Mouse (Mus musculus) heart, embryonic 12.5 days (tissue): ENCODE results near the gene Mre11a. TPM values are rescaled to one million over a fixed set of nuclear protein-coding genes. Genes with fewer than 3 reads are reported as not detected.

Source experiments
- ATAC-seq: fragments of 200-750 bp; cut with Nextera tagmentation; 2 replicates; pipeline ENCODE4 v1.8.0; 2017; ENCODE audit warnings: moderate TSS enrichment, moderate library complexity; ENCODE audit not compliant: insufficient number of reproducible peaks, low FRiP score
- H3K27ac ChIP-seq: fragments of 300-500 bp; sonication (generic); 2 replicates; pipeline ENCODE4 v1.5.1; 2016; ENCODE audit warnings: mild to moderate bottlenecking, moderate library complexity; ENCODE audit not compliant: poor library complexity, severe bottlenecking
- H3K27me3 ChIP-seq: fragments of 300-500 bp; sonication (generic); replicated peaks from 2 replicates; pipeline ENCODE4 v1.6.1; 2016; ENCODE audit warnings: mild to moderate bottlenecking, moderate library complexity
- H3K36me3 ChIP-seq: fragments of 300-500 bp; sonication (generic); 2 replicates; pipeline ENCODE4 v1.6.1; 2016; ENCODE audit warnings: mild to moderate bottlenecking, moderate library complexity
- H3K4me1 ChIP-seq: fragments of 300-500 bp; sonication (generic); replicated peaks from 2 replicates; pipeline ENCODE4 v1.6.1; 2016; ENCODE audit warnings: mild to moderate bottlenecking
- H3K4me2 ChIP-seq: fragments of 300-500 bp; sonication (generic); 2 replicates; pipeline ENCODE4 v1.6.1; 2016; ENCODE audit warnings: mild to moderate bottlenecking, moderate library complexity
- H3K4me3 ChIP-seq: fragments of 300-500 bp; sonication (generic); 2 replicates; pipeline ENCODE4 v1.5.1; 2016; ENCODE audit warnings: mild to moderate bottlenecking
- H3K9ac ChIP-seq: fragments of 300-500 bp; sonication (generic); 2 replicates; pipeline ENCODE4 v1.6.1; 2016; ENCODE audit warnings: mild to moderate bottlenecking, moderate library complexity
- H3K9me3 ChIP-seq: fragments of 300-500 bp; sonication (generic); replicated peaks from 2 replicates; pipeline ENCODE4 v1.6.1; 2016; ENCODE audit warnings: mild to moderate bottlenecking, moderate library complexity
- WGBS: fragments of 180-500 bp; shearing (Covaris S2); methylation state at CpG from one replicate; pipeline ENCODE4 v1.1.7; 2016; 5-methylcytosine and 5-hydroxymethylcytosine counted together
- polyA plus RNA-seq: library from polyadenylated mRNA; unstranded; fragments of >200 nt; fragmentation: Nextera tagmentation; extraction: Ambion mirVana; gene quantifications from 2 replicates; pipeline ENCODE4 v1.2.1, GENCODE M21; 2016

The Mre11a gene
- 19.5 and 23.6 TPM in 2 replicates for polyA plus RNA-seq

DNA sequence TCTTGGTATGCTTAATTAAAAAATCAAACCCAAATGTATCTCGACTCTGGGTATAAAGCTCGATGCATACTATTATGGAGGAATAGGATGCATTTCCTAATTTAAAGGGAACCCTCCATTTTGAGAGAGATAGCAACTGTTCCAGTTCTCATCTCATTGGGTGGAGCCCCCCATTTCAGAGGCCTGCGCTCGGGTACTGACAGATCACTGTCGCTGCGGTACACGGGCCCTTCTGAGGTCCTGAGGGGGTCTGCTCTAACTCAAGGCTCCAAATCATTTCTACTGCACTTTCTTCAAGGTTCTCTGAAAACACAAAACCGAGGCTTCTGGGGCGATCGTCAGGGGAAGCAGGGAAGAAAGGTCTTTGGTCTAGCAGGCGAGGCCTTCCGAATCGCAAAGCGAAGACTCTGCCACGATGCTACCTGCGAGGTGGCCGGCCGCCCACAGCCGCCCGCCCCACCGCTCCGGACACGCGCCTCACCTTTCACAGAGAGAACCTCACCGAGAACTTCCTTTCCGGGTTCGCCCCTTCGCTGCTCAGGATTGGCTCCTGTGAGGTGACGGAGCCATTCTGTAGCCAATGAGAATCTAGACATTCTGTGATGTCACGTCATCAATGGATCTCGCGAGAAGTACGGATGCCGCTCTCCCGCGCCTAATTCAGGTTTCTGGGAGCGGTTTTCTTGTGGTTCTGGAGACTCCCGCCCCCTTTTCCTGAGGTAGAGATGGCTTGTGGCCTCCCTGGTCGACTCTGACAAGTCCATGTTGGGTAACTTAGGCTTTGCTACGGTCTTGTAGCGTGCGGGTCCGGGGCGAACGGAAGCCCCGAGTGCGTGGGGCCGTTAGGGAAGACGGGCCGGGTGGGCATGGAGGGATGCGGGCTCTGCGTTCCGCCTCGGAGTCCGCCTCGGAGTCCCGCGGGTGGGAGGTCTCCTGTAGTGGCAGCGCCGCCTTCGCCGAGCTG is at the start of gene Mre11a, which contains the start of gene Ankrd49:
Gene Mre11a, plus strand, starts transcription at position 616 of the 964 bp plus-strand sequence.
Gene Ankrd49, minus strand, starts transcription at position 818 of the 964 bp plus-strand sequence.
- Histone ChIP-seq H3K9ac (peak within 1 kb of the TSS; percentile 91), H3K4me1 (no peaks in the 10 kb centered on the region), H3K4me3 (peak within 1 kb of the TSS; percentile 89), H3K36me3 (peaks cover 37% of the 10 kb centered on the region), H3K27ac (peak within 1 kb of the TSS; percentile 92), H3K27me3 (no peaks in the 10 kb centered on the region), H3K9me3 (no peaks in the 10 kb centered on the region), H3K4me2 (peak within 1 kb of the TSS; percentile 95)
- peak; percentile 99 for ATAC-seq
- WGBS: under 1% methylated on average over 62 of the region's 62 CpGs

DNA sequence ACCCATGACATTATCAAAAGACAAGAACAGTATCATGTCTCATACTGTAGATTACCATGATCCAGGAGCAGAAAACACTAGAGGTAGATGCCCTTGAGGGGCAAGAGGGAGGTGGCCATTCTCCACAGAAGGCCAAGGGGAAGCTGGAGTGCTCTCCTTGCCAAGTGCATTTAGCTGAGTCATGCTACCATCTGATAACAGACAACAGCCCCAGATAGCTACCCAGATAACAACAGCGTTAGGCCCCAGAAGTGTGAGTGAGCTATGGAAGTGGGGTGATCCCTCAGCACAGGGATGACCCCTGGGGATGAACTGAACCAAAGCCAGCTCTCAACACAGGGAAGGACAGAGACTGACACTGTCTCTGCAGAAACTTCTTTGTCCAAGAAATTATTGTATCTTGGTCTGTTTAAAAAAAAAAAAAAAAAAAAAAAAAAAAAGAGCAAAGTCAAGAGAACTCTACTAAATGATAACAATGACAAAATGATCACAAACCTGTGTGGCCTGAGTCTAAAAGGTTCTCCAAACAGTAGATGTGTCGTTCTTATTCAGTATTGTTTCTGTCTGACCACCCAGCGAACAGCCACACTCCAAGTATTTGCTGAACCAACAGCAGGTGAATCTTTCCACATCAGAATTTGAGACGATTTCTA is 44.8 kb upstream of the Mre11a start:
- Histone ChIP-seq H3K4me1 (no peaks in the 10 kb centered on the region), H3K27ac (no peak overlapping the region), H3K27me3 (0 out of 2 replicates have a peak, but pooled peaks cover 5% of the 10 kb centered on the region), H3K4me2 (no peak overlapping the region), H3K36me3 (no peaks in the 10 kb centered on the region), H3K4me3 (no peak overlapping the region), H3K9me3 (no peaks in the 10 kb centered on the region), H3K9ac (no peak overlapping the region)
- ATAC-seq: no peak
- 68% methylated on average over 4 of the region's 4 CpGs for WGBS

DNA sequence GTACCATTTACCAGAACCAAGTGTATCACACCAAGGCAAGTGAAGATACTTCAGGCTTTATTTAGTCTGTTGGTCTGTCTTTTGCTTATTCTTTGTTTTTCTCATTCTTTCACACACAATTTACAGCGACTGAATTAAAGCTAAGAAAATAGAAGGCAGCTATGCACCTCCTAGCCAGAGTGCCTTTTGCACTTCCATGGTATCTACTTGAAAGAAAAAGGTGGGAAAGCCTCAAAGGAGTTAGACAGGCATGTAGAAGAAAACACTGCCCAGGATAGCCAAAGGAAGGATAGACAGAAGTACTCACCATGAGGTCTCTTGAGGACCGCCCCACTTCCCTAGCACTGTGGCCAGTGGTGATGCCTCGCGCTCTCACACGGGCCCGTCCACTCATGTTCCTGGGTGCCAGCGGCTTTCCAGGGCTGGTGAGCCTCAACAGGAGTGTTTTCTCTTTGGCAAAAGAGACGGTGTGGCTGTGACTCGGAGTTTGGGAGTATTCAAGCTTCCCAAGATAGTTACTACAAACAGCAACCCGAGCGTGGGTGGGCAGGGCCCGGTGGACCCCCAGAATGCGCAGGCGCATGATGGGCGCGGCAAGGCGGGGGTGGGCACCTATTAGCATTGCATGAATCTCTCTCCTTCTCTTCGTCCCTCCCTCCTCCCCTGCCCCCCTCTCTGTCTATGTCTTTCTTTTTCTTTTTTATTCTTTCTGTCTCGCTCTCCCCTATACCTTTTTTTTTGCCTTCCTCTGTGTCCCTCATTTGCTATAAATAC is 44.1 kb upstream of the Mre11a start, which contains the start of gene Piwil4:
Gene Piwil4, minus strand, starts transcription at position 583 of the 774 bp plus-strand sequence.
- ATAC-seq: no peak

DNA sequence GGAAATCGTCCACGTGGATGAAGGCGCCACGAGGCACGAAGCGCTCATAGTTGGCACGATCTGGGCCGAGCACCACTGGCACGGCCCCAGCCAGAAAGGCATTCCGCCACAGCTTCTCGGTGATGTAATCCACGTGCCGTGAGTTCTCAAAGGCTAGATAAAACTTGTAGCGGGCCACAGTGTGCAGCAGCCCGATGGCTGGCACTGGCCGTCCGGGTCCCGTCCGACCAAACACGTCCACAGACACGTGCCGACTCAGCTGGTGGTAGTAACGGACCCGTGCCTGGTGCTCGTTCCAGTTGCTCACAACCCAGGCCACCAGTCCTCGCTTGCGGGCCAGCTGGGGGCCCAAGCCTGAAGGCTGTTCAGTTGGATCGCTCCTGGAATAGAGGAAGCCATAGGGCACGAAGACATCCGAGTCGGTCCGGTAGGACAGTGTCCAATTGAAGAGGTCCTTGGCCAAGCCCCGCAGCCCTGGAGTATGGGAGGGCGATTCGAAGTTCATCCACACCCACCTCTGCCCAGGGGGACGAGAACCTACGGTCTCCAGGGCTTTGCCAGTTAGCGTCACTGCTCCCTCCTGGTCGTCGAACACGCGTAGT is 33.5 kb upstream of the Mre11a start:
- Histone ChIP-seq H3K9ac (peak overlapping the region; percentile 70), H3K27me3 (peaks cover 11% of the 10 kb centered on the region), H3K4me1 (peaks cover 13% of the 10 kb centered on the region), H3K4me2 (peak overlapping the region; percentile 96), H3K36me3 (no peaks in the 10 kb centered on the region), H3K9me3 (no peaks in the 10 kb centered on the region), H3K27ac (no peak overlapping the region), H3K4me3 (peak overlapping the region; percentile 64)
- 44% methylated on average over 42 of the region's 42 CpGs for WGBS
- ATAC-seq: peak; percentile 23; the same call in 1 of the 2 replicates

More for the DNA sequence above, 44.1 kb upstream of the Mre11a start, which contains the start of gene Piwil4:
- H3K36me3 ChIP-seq: no peaks in the 10 kb centered on the region
- no peaks in the 10 kb centered on the region for H3K9me3 ChIP-seq
- no peak within 1 kb of the TSS for H3K4me2 ChIP-seq
- no peaks in the 10 kb centered on the region for H3K4me1 ChIP-seq
- H3K4me3 ChIP-seq: no peak within 1 kb of the TSS
- H3K27me3 ChIP-seq: no peaks in the 10 kb centered on the region
- H3K27ac ChIP-seq: no peak within 1 kb of the TSS
- no peak within 1 kb of the TSS for H3K9ac ChIP-seq
- WGBS: 82% methylated on average over 19 of the region's 19 CpGs

DNA sequence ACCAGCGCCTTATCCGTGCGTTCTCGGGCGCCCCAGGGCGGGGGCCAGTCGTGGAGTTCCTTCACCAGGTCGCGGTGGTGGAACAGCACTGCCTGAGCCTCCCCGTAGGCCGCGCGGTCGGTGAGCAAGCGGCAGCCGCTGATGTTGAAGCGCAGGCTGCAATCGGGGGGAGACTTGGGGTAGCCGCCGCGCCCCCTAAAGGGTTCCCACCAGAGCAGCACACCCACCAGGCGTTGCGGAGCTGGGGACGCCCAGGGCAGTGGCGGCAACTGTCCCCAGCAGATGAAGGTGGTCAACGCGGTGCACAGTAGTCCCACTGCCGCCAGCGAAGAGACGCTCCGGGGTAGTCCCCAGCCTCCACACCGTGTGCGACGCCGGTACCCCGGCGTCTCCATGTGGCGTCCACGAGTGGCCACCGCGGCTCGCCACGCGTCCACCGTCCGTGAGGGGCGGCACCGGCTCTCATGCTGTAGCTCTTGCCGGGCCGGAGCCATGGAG is 32.9 kb upstream of the Mre11a start:
- WGBS: under 1% methylated on average over 50 of the region's 50 CpGs
- no peaks in the 10 kb centered on the region for H3K9me3 ChIP-seq
- ATAC-seq: peak; percentile 71
- H3K9ac ChIP-seq: peak overlapping the region; percentile 70
- peak overlapping the region; percentile 64 for H3K4me3 ChIP-seq
- H3K4me1 ChIP-seq: peaks cover 13% of the 10 kb centered on the region
- H3K27ac ChIP-seq: no peak overlapping the region
- H3K27me3 ChIP-seq: peaks cover 11% of the 10 kb centered on the region
- peak overlapping the region; percentile 96 for H3K4me2 ChIP-seq
- no peaks in the 10 kb centered on the region for H3K36me3 ChIP-seq

DNA sequence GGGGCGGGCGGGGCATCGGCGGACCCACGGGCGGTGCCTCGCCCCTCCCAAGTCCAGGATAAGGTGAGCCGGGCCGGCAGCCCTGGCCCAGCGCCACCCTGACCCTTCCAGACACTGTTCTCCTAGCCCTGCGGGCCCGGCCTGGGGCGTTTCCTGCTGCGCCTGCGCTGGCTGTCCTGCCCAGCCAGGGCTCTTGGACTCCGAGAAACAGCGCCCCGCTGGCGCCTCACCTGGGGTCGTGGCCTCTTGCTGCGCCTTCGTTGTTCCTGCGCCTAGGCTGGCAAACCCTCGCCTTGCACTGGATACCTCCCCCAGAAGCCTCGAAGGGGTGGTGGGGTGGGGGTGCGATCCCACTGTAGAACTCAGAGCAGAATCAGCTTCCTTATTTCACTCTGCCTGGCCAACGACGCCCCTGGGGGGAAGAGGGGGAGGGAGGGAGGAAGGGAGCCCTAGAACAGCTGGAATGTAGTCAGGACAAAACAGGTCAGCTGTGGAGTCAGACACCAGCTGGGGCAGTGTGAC is 32.4 kb upstream of the Mre11a start, which contains the start of gene Fut4:
Gene Fut4, minus strand, starts transcription at position 393 of the 522 bp plus-strand sequence.
- peak within 1 kb of the TSS; percentile 64 for H3K4me3 ChIP-seq
- WGBS: under 1% methylated on average over 28 of the region's 28 CpGs
- peak; percentile 74 for ATAC-seq
- H3K36me3 ChIP-seq: no peaks in the 10 kb centered on the region
- H3K4me2 ChIP-seq: peak within 1 kb of the TSS; percentile 96
- peaks cover 11% of the 10 kb centered on the region for H3K27me3 ChIP-seq
- H3K9ac ChIP-seq: peak within 1 kb of the TSS; percentile 70
- H3K27ac ChIP-seq: no peak within 1 kb of the TSS
- no peaks in the 10 kb centered on the region for H3K9me3 ChIP-seq
- H3K4me1 ChIP-seq: peaks cover 13% of the 10 kb centered on the region

DNA sequence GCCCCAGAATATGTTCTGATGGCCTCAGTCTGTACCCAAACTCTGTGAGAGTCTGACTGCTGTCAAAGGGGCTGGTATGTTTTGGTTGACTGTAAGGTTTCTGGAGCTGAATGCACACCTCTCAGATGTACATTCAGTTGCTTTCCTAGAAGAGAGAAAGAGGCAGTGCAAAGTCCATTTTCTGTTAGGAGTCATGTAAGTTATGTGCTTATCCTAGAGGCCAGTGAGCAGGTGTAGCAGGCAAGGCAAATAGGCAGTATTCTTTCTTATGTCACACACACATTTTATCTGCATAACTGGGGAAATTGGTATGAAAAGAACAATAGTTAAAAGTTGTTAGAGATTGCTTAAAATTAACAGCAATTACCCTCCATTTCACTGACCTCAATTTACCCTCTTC is 30.5 kb upstream of the Mre11a start:
- ATAC-seq: no peak
- H3K36me3 ChIP-seq: no peaks in the 10 kb centered on the region

DNA sequence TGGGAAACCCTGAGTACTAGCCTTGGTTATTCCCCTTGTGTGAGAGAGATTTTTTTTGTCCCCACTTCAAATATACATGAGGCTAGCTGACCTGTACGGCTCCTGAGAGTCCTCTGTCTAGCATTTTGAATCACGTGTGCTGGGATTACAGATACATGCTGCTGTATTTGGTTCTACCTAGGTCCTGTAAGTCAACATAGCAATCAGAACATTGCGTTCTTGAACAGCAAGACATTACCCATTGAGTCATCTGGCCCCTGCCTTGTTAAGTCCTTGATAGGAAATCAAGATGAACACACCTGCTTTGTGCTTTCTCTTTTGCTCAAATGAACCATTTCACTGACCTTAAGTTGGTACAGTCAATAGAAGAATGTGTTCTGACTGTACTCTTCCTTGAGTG is 30.0 kb upstream of the Mre11a start:
- Histone ChIP-seq H3K27me3 (peaks cover 11% of the 10 kb centered on the region), H3K36me3 (no peaks in the 10 kb centered on the region), H3K27ac (no peak overlapping the region), H3K4me2 (no peak overlapping the region), H3K4me3 (no peak overlapping the region), H3K9me3 (no peaks in the 10 kb centered on the region), H3K9ac (no peak overlapping the region), H3K4me1 (peaks cover 13% of the 10 kb centered on the region)
- ATAC-seq: no peak
- WGBS: 71% methylated on average over 3 of the region's 3 CpGs

More for the DNA sequence above, 30.5 kb upstream of the Mre11a start:
- Histone ChIP-seq H3K9me3 (no peaks in the 10 kb centered on the region), H3K27me3 (peaks cover 11% of the 10 kb centered on the region), H3K4me2 (no peak overlapping the region), H3K27ac (no peak overlapping the region), H3K4me1 (peaks cover 13% of the 10 kb centered on the region), H3K4me3 (no peak overlapping the region), H3K9ac (no peak overlapping the region)

DNA sequence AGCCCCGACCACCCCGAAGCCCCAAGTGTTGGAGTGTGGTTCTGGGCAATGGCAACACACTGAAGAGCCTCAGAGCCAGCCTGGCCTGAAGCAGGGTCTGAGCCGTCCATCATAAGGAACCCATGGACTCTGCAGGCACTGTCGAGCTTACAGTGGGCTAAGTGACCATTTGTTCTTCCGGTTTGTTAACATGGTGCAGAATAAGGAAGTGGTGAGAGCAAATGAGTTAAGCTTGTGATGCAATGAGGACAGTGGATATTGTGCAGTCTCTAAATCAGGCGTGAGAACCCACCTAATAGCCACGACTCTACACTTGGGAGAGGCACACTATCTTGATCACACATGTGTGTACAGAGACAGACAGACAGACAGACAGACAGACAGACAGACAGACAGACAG is 25.9 kb upstream of the Mre11a start:
- 56% methylated on average over 7 of the region's 7 CpGs for WGBS
- ATAC-seq: no peak

DNA sequence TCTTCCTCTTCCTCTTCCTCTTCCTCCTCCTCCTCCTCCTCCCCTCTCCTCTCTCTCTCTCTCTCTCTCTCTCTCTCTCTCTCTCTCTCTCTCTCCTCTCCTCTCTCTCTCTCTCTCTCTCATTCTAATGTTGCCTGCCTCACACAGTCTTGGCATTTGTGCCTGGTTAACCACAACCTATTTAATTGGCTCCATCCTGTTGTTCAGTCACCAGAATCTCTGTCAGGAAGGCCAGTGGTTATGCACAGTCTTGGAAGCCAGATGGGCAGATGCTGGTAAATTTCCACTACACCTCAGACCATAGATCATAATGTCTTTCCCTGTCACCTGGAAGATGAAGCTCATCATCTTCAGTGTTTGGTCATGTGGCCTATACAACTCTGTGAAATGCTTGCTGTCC is 25.2 kb upstream of the Mre11a start:
- H3K4me2 ChIP-seq: no peak overlapping the region
- H3K27ac ChIP-seq: no peak overlapping the region
- H3K4me1 ChIP-seq: no peaks in the 10 kb centered on the region
- H3K27me3 ChIP-seq: peaks cover 6% of the 10 kb centered on the region; the same call in 1 of the 2 replicates
- no peak overlapping the region for H3K9ac ChIP-seq
- H3K9me3 ChIP-seq: no peaks in the 10 kb centered on the region
- H3K4me3 ChIP-seq: no peak overlapping the region
- ATAC-seq: no peak
- no peaks in the 10 kb centered on the region for H3K36me3 ChIP-seq

More for the DNA sequence above, 25.9 kb upstream of the Mre11a start:
- H3K4me2 ChIP-seq: no peak overlapping the region
- peaks cover 3% of the 10 kb centered on the region; the same call in 1 of the 2 replicates for H3K27me3 ChIP-seq
- H3K9me3 ChIP-seq: no peaks in the 10 kb centered on the region
- H3K36me3 ChIP-seq: no peaks in the 10 kb centered on the region
- H3K27ac ChIP-seq: no peak overlapping the region
- H3K4me1 ChIP-seq: no peaks in the 10 kb centered on the region
- H3K9ac ChIP-seq: no peak overlapping the region
- H3K4me3 ChIP-seq: no peak overlapping the region
